Mouse (Mus musculus) kidney, adult 18-20 months (tissue): ENCODE results near the gene Olfr569.

ENCODE experiments used
- DNase-seq: peaks from one replicate; pipeline ENCODE4 v3.0.0; 2021

Olfr569 gene

GRCm38 (mm10) chr7:102890782-102891181 is at the start of gene Olfr569:
Gene Olfr569 (minus strand): TSS chr7:102890882.
- DNase-seq: no peak

- no peak for DNase-seq
Observed at GRCm38 (mm10) chr7:102927105-102927504, 36.4 kb upstream of the Olfr569 start.

- DNase-seq: no peak
Observed at GRCm38 (mm10) chr7:102924109-102924508, 33.4 kb upstream of the Olfr569 start, which contains the start of gene Olfr572. Gene Olfr572 (plus strand): TSS chr7:102924409.

GRCm38 (mm10) chr7:102919632-102920031 is 28.9 kb upstream of the Olfr569 start:
- DNase-seq: no peak

GRCm38 (mm10) chr7:102917032-102917875 is 26.6 kb upstream of the Olfr569 start, which contains the start of gene Olfr571:
Gene Olfr571 (minus strand): TSS chr7:102917536.
- DNase-seq: no peak

GRCm38 (mm10) chr7:102916405-102916804 is 25.7 kb upstream of the Olfr569 start:
- DNase-seq: no peak

GRCm38 (mm10) chr7:102915261-102915660 is 24.6 kb upstream of the Olfr569 start:
- DNase-seq: no peak

- no peak for DNase-seq
Observed at GRCm38 (mm10) chr7:102876822-102877221, 13.9 kb downstream of the Olfr569 start, which contains the start of gene Olfr568. Gene Olfr568 (plus strand): TSS chr7:102877122.

- DNase-seq: no peak
Observed at GRCm38 (mm10) chr7:102858665-102859064, 32.0 kb downstream of the Olfr569 start, which contains the start of gene Olfr566. Gene Olfr566 (minus strand): TSS chr7:102858765.

- DNase-seq: no peak
Observed at GRCm38 (mm10) chr7:102855807-102856206, 34.9 kb downstream of the Olfr569 start.
